Mouse (Mus musculus): ENCODE data around the gene Lrp2. TPM values are rescaled to one million over a fixed set of nuclear protein-coding genes. Genes with fewer than 3 reads are reported as not detected.
A peak's percentile ranks its signal among the peaks of the same experiment; 100 is the strongest.

The Lrp2 gene
- total RNA-seq, 2 experiments from 2014 or later, result 0.12 to 0.15 TPM

DNA sequence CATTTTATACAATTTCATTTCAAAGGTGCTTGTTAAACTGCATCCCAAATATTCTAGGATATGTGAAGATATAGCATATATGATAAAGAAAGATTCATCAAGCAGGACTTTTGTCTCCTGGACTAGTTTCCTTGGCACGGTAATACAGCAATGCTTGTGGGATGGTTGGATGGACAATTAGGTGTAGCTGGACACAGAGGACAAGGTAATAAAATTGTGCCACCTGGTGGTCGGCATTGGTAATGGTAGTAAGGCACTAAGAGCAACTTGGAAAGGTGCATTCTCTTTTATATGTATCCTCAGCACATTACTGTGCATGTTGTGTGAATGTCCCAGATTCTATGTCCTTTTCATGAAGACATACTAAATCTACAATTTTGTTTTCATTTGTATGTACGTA, 157.7 kb downstream of the Lrp2 start:
- intact Hi-C loops (cut with DNase I), result loop anchor here (5.0 kb wide), 2 partner anchors 151 to 641 kb away; no protein-coding TSS in a partner anchor
- peak; percentile 46 to 64 for DNase-seq (ENCODE audit: extremely low spot score in 1 of 2, low spot score in 2 of 2)

DNA sequence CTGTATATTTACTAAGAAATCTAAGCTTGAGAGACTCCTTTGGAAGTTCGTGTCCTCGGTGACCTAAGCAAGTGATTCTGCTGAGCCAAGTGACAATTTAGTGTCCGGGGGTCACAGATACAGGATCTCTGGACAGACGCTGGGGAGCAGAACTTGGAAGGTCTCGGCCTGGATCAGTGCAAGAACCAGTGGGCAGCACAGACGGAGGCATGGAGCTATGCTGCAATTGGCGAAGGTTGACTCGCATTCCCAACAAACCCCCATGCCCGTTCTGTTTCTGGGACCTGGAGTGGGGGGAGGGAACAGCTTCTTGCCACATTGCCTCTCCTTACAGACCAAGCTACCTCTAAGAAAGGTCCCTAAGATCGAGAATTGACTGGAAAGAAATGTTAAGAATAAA, 158.7 kb downstream of the Lrp2 start:
- intact Hi-C loops (cut with DNase I), result loop anchor here (5.0 kb wide), 2 partner anchors 150 to 640 kb away; no protein-coding TSS in a partner anchor

DNA sequence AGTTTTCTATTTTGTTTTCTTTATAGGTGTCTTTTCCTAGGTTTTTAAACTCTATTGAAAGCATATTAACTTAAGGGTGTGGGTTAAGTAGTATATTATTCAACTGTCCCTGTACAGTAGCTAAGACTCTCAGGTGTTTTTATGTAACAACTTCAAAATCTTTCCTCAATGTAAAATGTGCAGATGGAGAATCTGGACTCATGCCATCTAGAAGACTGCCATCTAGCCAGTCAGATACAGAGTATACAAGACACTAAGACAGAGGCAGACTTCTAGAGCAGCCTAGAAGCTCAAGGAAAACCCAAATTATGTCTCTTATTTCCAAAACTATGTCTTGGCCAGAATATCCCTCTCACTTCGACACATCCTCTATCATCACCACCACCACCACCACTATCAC, 159.8 kb downstream of the Lrp2 start:
- no peak for DNase-seq (ENCODE audit: extremely low spot score in 1 of 2, low spot score in 2 of 2)
- intact Hi-C loops (cut with DNase I), result loop anchor here (5.0 kb wide), 2 partner anchors 149 to 639 kb away; no protein-coding TSS in a partner anchor

More for the DNA sequence above, 158.7 kb downstream of the Lrp2 start:
- no peak for DNase-seq (ENCODE audit: extremely low spot score in 1 of 2, low spot score in 2 of 2)

DNA sequence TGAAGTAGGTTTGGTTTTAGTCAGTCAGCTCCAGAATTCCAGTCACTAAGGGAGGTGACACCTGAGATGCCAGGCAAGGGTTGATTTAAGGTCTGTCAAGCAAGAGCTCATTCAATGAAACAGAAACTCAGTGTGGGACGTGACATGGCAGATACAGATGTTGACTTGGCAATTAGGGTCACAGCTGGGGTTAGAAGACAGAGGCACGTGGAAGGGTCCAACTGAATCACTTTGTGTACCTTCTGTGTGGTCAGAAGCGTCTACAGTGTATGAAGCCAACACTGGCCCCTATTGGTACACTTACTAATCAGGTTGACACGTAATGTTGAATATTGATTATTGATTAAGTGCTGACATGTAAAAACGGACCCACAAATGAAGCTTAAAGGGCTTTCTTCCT, 161.0 kb downstream of the Lrp2 start:
- DNase-seq (ENCODE audit: extremely low spot score in 1 of 2, low spot score in 2 of 2), result no peak
- intact Hi-C loops (cut with DNase I), result loop anchor here (5.0 kb wide), 2 partner anchors 148 to 638 kb away; no protein-coding TSS in a partner anchor

DNA sequence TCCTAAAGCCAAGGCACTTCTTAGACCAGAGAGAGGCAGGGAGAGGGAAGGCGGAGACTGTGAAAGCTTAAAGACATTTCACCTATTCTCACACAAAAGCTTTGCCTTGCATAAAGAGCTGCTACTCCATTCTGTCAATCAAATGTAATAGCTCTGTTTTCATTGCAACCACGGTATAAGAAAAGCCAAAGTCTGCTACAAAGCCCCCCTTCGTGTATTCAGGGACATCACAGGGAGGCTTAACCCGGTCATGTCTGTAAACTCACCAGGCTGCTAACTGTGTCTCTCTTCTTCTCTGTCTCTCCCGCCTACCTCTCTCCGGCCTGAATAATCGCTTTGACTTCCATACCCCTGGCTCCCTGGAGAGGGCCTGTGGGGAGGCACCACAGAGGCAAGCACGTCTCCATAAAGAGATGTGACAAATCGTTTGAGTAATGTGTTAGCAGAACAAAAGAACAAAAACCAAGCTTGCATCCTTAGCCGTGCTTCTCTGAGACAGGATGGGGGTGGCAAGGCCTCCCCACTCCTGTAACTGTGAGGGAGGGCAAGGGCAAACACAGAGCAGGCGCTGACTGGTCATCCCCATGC, 167.5 kb downstream of the Lrp2 start:
- intact Hi-C loops (cut with DNase I), result no loop called here
- DNase-seq (ENCODE audit: extremely low spot score in 1 of 2, low spot score in 2 of 2), result no peak

DNA sequence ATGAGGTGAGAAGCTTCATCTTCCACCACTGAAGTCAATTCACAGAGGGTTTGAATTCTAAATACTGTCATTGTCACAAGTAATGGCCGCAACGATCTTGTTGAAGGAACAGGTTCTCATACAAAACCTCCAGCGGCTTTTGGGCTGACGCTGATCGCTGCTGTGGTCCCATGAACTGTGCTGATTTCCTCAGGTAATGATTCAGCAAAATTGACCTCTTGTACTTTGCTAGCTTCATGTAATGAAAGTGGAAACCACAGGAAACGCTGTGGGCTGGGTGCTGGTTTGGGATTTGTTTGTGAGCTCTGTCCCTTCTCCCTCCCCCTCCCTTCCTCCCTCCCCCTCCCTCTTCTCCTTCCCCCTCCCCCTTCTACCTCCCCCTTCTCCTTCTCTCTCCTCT, 170.8 kb downstream of the Lrp2 start:
- no peak for DNase-seq (ENCODE audit: extremely low spot score in 1 of 2, low spot score in 2 of 2)
- intact Hi-C loops (cut with DNase I), result no loop called here

DNA sequence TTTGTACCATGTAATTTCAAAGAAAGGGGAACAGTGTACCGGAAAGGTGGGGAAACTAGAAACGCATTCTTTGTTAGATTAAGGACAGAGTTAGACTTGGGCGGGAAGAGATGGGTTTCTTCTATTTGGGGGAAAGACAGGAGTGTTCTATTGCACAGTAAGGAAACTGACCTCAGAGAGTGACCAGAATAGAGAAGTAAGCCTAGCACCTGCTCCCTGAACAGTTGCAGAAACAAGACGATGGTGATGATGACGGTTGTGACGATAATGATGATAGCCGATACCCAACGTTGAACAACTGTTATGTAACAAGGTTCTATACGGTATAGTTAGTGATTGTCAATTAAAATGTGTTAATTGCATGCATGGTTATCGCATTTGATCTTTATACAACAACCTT, 171.3 kb downstream of the Lrp2 start:
- DNase-seq (ENCODE audit: extremely low spot score in 1 of 2, low spot score in 2 of 2), result no peak
- intact Hi-C loops (cut with DNase I), result no loop called here

DNA sequence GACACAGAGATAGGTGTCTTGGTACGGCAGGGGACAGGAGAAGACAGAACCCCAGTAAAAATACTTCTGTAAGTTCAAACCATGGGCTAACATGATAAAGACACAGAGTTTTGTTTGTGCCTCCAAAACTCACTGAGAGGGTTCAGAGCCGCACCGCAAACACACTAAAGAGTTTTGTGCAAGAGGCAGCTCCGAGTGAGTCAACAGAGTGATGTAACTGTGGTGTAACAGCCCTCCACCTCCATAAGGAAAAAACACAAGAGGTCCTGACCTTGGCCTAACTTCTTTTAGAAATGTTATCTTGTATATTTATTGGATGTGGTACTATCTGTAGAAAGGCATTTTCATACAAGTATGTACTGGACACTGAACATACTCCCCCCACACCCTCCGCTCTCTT, 180.2 kb downstream of the Lrp2 start:
- no peak for DNase-seq (ENCODE audit: extremely low spot score in 1 of 2, low spot score in 2 of 2)
- intact Hi-C loops (cut with DNase I), result no loop called here

DNA sequence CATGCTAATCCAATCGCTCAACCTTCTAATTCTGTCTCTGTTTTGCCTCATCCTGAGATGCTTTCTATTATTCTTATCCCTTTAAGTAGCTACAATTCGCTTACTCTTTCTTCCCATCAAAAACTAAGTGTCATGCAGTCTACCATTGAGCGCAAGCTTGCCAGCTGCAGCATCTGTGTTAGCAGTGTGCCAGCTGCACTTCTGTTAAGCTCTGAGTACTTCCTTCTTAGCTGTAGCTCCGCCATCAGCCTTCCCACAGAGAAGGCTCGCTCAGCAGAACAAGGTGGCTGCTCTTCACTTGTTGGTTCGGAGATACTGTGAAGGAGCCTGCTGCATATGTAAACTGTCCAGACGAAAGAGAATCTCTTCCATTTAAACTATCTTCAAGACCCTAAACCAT, 183.6 kb downstream of the Lrp2 start:
- intact Hi-C loops (cut with DNase I), result no loop called here
- DNase-seq (ENCODE audit: extremely low spot score in 1 of 2, low spot score in 2 of 2), result peak in 1 of 2 experiments; percentile 6

DNA sequence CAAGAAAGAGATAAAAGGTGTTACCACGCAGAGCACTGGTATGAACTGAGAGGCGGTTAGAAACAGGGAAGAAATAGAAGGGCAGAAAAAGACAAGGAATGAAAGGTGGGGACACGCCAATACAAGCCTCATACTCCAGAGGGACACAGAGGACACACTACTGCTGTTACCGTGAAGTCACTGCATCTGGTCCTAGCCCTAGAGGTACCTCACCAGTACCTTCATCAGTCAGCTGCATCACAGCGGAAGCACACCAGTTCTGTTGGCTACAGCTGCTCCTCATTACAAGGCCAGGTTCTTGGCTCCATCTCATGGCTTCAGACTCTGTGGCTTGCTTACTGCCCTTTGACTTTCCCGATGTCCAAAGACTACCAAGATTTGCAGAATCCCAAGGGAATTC, 184.0 kb downstream of the Lrp2 start:
- DNase-seq (ENCODE audit: extremely low spot score in 1 of 2, low spot score in 2 of 2), result no peak
- intact Hi-C loops (cut with DNase I), result no loop called here

DNA sequence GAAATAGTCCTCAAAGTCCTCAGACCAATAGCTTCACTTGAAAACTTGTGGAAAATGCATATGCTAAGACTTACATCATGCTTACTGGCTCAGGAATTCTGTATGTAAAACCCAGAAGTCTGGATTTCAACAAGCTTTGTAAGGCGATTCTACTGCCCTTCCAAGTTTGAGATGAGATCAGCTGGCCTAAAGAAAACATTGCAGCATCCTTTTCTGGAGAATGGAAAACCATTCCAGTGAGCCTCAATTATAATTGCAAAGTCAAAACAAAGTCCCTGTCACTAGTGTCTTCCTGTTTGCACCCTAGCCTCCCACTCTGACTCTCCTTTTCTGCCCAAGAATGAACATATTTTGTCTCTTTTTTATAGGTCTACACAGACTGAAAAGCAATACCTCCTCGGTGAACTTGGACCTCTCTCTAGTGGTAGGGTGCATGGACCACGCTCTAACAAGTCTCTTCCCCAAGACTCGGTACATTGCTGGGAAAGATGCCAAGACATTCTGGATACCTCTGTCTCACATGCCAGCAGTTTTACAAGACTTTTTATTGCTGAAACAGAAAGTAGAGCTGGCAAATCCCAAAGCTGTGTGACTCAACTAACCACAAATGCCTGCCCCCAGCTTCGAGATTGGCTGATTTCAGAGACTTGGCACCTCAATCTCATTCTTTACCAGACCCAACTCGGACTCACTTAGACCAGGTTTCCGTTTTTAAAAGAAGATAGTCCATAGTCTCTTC, 184.8 kb downstream of the Lrp2 start:
- DNase-seq (ENCODE audit: extremely low spot score in 1 of 2, low spot score in 2 of 2), result no peak
- intact Hi-C loops (cut with DNase I), result no loop called here

DNA sequence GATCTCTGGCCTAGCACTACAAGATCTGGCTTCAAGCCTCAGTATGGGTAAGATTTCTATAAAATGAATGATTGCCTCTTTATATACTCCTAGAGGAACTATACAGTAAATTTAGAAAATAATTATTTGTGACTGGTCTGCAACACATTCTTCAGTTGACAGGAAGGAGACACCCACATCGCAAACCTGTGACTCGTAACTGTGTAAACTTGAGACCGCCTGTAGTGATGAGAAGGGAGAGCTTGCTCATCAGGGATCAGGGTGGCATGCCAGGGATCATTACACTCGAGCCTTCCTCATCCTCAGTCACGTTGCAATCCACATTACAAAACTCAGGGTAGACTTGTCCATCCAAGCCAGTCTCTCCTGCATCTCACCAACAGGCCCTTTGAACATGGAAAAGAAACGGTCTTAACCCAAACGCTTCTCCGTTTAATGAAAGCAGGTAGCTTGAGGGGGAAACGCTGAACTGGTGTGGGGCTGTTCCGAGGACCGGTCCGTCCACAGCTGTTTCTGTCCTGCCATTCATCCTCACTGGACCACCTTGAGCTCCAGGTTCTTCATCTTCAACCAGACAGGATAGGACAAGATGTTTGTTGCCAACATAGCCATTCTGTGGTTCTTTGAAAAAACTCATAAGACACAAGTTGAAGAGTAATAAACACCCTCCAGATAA, 189.0 kb downstream of the Lrp2 start:
- intact Hi-C loops (cut with DNase I), result no loop called here
- DNase-seq (ENCODE audit: extremely low spot score in 1 of 2, low spot score in 2 of 2), result no peak

DNA sequence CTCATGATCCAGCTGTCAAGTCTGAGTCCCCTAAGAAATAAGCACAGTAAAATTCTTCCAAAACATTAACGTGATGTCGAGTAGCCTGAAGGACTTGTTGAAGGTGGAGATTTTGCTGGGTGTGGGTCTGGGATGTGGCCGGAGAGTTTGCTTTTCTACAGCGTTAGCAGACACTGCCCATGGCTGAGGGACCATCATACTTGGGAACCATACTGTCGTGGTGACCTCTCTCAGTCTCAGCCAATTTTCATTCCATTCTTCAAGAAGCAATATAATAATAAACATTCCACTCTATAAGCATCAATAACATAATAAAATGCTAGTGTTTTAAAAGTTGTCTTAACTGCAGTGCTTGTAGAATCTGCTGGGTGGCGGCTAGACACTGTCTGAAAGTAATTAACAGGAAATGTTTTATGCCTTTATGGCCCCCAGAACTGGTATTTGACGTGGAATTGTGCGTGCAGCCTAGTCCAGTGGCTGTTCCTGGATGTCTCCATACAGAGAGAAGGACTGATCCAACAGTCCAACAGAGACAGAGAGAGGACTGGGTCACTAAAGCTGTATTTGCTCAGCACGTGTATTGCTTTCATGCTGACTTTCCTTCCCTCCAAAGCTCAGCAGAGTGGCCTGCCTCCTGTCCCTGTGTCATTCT, 190.1 kb downstream of the Lrp2 start:
- intact Hi-C loops (cut with DNase I), result no loop called here
- no peak for DNase-seq (ENCODE audit: extremely low spot score in 1 of 2, low spot score in 2 of 2)

DNA sequence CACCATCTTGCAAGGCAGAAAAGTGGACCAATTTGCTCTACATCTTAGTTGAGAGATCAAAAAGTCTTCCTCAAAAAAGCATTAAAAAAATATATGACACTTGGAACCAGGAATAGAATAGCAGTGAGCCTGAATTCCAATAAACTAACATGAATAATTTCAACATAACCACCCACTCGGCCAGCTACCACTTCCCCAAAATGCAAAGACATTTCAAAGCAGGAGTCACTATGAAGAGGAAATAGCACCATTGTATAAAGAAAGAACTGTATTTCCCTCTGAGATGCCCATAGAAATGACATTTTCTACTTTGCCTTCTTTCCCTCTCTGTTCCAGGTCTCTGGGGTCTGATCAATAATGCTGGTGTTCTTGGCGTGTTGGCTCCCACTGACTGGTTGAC, 191.9 kb downstream of the Lrp2 start:
- intact Hi-C loops (cut with DNase I), result no loop called here
- DNase-seq (ENCODE audit: extremely low spot score in 1 of 2, low spot score in 2 of 2), result no peak

DNA sequence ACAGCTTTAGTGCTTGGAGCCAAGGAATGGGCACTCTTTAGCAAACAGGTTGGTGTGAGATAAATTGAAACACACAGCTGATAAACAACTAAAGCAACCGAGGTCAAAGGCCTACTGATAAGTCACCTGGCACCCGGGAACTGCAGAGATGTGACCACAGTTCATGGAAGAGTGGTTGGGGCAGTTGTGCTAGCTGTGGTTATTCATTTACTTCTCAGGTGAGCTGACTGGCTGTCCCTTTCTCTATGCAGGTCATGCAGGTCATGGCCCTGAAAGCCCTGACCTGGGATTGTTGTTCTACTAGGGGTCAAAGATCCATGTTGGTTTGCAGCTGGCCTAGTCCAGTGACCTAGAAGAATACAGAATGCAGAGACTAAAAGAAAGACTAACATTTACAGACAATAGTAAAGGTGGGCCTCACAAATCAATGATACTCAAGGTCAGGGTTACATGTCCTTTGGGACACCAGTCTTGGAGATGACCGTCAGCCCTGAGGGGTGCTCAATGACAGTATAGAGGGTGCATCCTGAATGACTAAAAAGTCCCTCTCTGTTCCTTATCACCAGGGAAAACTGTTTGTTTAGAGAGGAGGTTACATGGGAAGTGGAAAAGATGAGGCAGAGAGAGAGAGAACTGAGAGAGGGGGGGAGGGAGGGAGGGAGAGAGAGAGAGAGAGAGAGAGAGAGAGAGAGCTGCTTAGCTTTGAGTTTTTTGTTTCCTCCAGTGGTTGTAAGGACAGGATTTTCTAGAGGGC, 199.6 kb downstream of the Lrp2 start:
- DNase-seq (ENCODE audit: extremely low spot score in 1 of 2, low spot score in 2 of 2), result no peak
- intact Hi-C loops (cut with DNase I), result no loop called here

DNA sequence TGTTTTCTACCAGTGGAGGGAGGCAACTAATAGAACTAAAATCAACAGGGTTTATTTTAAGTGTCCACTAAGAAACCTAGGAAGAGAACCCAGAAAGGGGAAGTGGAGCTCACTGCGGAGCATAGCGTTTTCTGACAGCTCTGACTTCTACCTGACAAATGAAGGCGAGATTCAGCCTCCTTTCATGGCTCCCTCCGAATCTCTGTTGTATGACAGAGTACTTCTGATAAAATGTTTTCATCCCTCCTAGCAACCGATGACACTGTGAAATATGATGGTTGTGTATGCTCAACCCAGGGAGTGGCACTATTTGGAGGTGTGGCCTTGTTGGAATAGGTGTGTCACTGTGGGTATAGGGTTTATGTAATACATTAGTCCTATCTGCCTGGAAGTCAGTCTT, 203.0 kb downstream of the Lrp2 start:
- intact Hi-C loops (cut with DNase I), result no loop called here

DNA sequence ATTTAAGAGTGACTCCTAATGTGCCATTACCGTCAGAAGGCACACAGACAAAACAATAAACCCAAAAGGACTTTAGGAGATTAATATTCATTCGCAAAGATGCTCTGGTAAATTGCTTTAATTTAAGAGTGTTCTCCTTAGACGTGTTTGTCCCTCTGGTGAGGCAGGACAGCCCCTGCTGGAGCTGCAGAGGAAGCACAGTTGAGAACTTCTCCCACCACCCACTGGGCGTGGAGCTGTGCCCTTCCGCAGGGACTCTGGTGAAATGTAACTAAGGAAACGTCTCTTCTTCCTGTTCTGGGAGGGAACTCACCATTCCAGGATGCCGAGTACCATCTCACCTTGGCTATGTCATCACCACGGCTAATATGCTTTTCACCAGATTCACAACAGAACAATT, 204.1 kb downstream of the Lrp2 start:
- intact Hi-C loops (cut with DNase I), result no loop called here
- peak in 1 of 2 experiments; percentile 32 for DNase-seq (ENCODE audit: extremely low spot score in 1 of 2, low spot score in 2 of 2)

More for the DNA sequence above, 203.0 kb downstream of the Lrp2 start:
- DNase-seq (ENCODE audit: extremely low spot score in 1 of 2, low spot score in 2 of 2), result no peak

DNA sequence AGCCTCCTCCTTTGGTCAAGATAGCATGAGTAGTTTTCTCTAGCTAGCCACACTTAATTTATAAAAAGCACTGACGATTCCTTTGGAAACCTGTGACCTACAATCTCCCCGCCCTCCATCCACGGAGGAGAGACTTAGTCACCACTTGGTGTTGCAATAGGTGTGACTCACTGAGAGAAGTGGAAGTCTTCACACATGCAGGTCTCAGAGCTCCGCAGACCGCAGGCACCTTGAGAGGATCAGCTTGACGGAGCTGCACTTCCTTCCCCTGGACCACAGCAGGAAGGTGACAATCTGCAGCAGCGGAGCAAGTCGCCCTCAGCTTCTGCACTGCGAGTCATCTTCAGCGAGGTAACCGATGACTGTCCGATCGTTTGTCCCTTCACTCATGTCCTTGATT, 205.6 kb downstream of the Lrp2 start, which contains the start of gene Dhrs9:
Gene Dhrs9, plus strand, starts transcription at position 165 of the 400 bp plus-strand sequence.
- intact Hi-C loops (cut with DNase I), result no loop called here
- DNase-seq (ENCODE audit: extremely low spot score in 1 of 2, low spot score in 2 of 2), result no peak

DNA sequence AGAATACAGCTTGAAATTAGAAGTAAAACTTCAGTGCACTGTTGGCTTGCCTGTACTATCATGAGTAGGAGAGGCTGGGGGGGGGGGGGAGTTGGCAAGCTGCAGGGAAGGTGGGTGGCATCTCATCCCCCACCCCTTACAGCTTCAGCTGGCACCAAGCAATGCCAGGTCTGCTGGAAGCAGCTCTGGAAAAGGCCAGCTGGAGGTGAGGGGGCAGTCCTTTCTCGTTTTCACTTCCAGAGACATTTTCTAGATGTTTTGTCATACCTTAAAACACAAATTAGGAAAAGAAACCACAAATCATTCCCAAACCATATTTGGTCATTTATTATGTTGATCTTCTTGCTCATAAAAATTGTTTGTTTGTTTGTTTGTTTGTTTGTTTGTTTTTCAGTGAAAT, 206.1 kb downstream of the Lrp2 start:
- intact Hi-C loops (cut with DNase I), result no loop called here
- DNase-seq (ENCODE audit: extremely low spot score in 1 of 2, low spot score in 2 of 2), result no peak
